Mouse (Mus musculus): ENCODE measurements at regions not wholly inside any gene's neighbourhood (a gene's known extent, or its start where the extent isn't known, plus 50 kb on each side); places are given as distances from the start of the nearest gene placed in this dataset.

- ChIA-PET CTCF (no interaction called here), POLR2A (no interaction called here)
- ATAC-seq = no peak
- in situ Hi-C loops (cut with MboI; ENCODE audit: low pct_unique_long_range_greater_than_20kb) = no loop called here
- DNase-seq (ENCODE audit: low read depth, low spot score) = no peak
- no peak for TF ChIP-seq CTCF (IDR thresholded peaks at IDR 0.05)
- no peaks in the 10 kb centered on the region for H3K27me3 ChIP-seq
Observed at GRCm38 (mm10) chr8:6388651-6389050, 1283.5 kb upstream of the Slc10a2 start.

GRCm38 (mm10) chr8:6374712-6375111, 1269.6 kb upstream of the Slc10a2 start:
- POLR2A ChIA-PET = no interaction called here
- no peaks in the 10 kb centered on the region for H3K27me3 ChIP-seq
- CTCF ChIA-PET = interaction anchor here (1.2 kb wide), 1 partner anchor 8 kb away, joined by 3 read pairs; no protein-coding TSS in a partner anchor
- DNase-seq (ENCODE audit: low read depth, low spot score) (no peak), ATAC-seq (no peak)
- no peak for TF ChIP-seq CTCF (IDR thresholded peaks at IDR 0.05)
- in situ Hi-C loops (cut with MboI; ENCODE audit: low pct_unique_long_range_greater_than_20kb) = no loop called here

DNA sequence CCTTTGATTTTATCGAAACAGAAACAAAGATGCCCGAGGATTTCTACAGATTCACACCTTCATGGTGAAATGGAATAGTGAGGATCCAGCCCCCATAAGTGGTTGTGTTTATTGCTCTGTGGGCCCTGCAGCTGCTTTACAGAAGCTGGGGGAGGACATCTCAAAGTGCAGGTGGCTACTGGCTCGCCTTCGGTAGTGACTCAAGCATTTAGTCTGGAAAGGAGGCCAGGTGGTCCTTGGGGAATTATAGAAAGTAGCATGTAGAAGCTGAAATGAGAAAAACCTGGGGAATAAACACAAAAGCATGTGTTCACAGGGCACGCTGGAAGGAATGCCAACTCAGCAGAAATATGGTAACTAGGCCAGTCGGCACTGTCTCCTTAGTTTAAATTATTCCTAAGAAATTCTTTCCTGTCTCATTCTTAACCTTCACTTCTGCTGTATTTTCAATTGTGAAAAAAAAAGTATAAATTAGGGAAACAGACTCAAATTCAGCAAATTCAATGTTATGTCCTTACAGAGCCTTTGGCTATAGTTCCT, 1256.3 kb upstream of the Slc10a2 start:
- DNase-seq (ENCODE audit: low read depth, low spot score) (no peak), ATAC-seq (no peak)
- in situ Hi-C loops (cut with MboI; ENCODE audit: low pct_unique_long_range_greater_than_20kb) = no loop called here
- POLR2A ChIA-PET = no interaction called here
- TF ChIP-seq CTCF (IDR thresholded peaks at IDR 0.05) = no peak
- CTCF ChIA-PET = no interaction called here
- H3K27me3 ChIP-seq = no peaks in the 10 kb centered on the region

- in situ Hi-C loops (cut with MboI; ENCODE audit: low pct_unique_long_range_greater_than_20kb) = no loop called here
- ATAC-seq = no peak
- no peak for DNase-seq (ENCODE audit: low read depth, low spot score)
- ChIA-PET POLR2A (no interaction called here), CTCF (no interaction called here)
- TF ChIP-seq CTCF (IDR thresholded peaks at IDR 0.05) = no peak
- no peaks in the 10 kb centered on the region for H3K27me3 ChIP-seq
Observed at GRCm38 (mm10) chr8:6357866-6358265, 1252.7 kb upstream of the Slc10a2 start.

GRCm38 (mm10) chr8:6350460-6350859, 1245.3 kb upstream of the Slc10a2 start:
- CTCF ChIA-PET = interaction anchor here (0.6 to 1.3 kb wide), 2 partner anchors 16 to 276 kb away, joined by 3 read pairs; no protein-coding TSS in a partner anchor
- in situ Hi-C loops (cut with MboI; ENCODE audit: low pct_unique_long_range_greater_than_20kb) = no loop called here
- TF ChIP-seq CTCF (IDR thresholded peaks at IDR 0.05) = no peak
- H3K27me3 ChIP-seq = no peaks in the 10 kb centered on the region
- POLR2A ChIA-PET = no interaction called here
- ATAC-seq (no peak), DNase-seq (ENCODE audit: low read depth, low spot score) (no peak)

DNA sequence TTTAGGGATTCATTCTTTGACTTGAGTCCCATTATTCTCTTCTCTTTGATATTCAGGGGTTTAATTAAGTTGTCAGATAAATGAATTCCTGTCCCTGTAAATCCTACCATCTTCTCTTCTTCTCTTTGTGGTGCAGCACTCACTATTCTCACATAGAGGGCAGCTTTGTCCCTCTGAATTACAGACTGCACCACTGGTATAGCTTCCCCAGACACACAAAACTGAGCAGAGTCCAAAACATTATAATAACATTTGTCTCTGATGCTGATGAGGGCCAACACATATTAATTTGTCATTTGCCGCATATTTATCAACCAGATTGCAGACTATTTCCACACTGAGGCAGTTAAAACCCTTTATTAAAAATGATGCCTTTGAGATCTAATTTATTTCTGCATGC, 1244.9 kb upstream of the Slc10a2 start:
- no peak for TF ChIP-seq CTCF (IDR thresholded peaks at IDR 0.05)
- no peak for ATAC-seq
- H3K27me3 ChIP-seq = no peaks in the 10 kb centered on the region
- ChIA-PET CTCF (interaction anchor here (0.6 to 1.3 kb wide), 2 partner anchors 16 to 275 kb away, joined by 3 read pairs; no protein-coding TSS in a partner anchor), POLR2A (no interaction called here)
- DNase-seq (ENCODE audit: low read depth, low spot score) = no peak
- in situ Hi-C loops (cut with MboI; ENCODE audit: low pct_unique_long_range_greater_than_20kb) = no loop called here

GRCm38 (mm10) chr8:6345704-6346103, 1240.6 kb upstream of the Slc10a2 start:
- ChIA-PET POLR2A (no interaction called here), CTCF (no interaction called here)
- ATAC-seq (no peak), DNase-seq (ENCODE audit: low read depth, low spot score) (no peak)
- no peak for TF ChIP-seq CTCF (IDR thresholded peaks at IDR 0.05)
- in situ Hi-C loops (cut with MboI; ENCODE audit: low pct_unique_long_range_greater_than_20kb) = no loop called here
- no peaks in the 10 kb centered on the region for H3K27me3 ChIP-seq

DNA sequence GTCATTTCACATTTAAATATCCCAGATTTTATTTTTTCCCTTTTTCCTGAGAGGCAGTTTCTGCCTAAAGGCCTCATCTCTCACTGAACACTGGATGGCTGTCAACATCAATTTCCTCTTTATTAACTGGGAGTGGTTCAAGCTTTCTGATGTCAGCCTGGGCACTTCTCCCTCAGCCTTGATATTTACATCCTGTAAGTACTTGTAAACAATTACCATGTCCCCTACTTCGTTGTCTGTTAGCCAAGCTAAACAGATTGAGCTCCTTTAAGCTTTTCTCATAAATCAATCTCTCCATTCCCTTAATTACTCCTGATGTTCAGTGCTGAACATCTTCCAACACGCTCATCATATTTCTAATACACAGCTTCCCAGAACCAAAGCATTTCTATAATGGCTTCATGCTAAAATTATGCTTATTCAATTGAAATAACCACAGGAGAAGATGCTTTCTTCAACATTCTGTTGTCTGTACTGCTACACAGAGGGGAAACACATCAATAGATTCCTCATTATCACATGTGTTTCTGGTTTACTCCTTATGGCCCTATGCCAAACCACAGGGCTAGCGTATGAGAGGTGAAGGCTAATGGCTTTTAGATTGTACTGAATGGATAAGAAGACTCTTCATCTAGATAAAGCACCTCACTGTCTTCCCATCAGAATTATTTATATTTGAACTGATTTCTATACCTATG, 1235.2 kb upstream of the Slc10a2 start:
- ATAC-seq = no peak
- no peak for DNase-seq (ENCODE audit: low read depth, low spot score)
- in situ Hi-C loops (cut with MboI; ENCODE audit: low pct_unique_long_range_greater_than_20kb) = no loop called here
- ChIA-PET CTCF (no interaction called here), POLR2A (no interaction called here)
- H3K27me3 ChIP-seq = no peaks in the 10 kb centered on the region
- no peak for TF ChIP-seq CTCF (IDR thresholded peaks at IDR 0.05)

DNA sequence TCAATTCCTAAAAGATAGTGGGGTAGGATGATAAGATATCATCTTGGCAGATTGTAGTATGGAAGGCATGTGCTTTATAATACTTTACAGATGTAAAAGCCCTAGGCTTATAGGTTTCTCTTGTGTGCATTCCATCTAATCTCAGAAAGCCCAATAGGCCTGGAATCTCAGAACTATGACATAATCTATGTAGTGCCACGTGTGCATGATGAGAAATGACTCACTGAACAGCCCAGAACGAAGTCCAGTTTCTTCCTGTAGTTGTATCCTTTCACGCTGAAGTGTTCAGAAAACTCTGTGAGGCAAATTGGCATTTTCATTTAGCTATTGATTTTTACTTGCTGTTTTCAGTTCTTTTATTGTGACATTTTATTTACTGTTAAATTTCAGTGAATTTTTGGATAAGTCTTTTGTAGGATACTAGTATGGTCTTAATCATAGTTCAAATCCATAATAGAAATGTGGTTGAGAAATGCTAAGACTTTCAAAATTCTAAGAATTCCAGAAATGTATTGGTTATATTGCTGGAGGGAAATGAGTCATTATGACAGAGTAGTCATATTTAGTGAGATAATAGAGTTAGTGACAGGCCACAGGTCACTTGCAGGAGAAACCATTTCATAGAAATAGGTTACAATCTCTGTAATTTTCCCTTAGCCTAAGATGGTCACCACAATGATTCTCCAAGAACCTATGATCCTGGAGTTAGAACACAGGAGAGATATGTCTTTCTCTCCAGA, 1229.3 kb upstream of the Slc10a2 start:
- DNase-seq (ENCODE audit: low read depth, low spot score) = no peak
- no peaks in the 10 kb centered on the region for H3K27me3 ChIP-seq
- POLR2A ChIA-PET = no interaction called here
- no peak for ATAC-seq
- in situ Hi-C loops (cut with MboI; ENCODE audit: low pct_unique_long_range_greater_than_20kb) = no loop called here
- CTCF ChIA-PET = interaction anchor here (0.9 to 1.1 kb wide), 3 partner anchors 8 to 15 kb away, joined by 3 read pairs; no protein-coding TSS in a partner anchor
- TF ChIP-seq CTCF (IDR thresholded peaks at IDR 0.05) = no peak

DNA sequence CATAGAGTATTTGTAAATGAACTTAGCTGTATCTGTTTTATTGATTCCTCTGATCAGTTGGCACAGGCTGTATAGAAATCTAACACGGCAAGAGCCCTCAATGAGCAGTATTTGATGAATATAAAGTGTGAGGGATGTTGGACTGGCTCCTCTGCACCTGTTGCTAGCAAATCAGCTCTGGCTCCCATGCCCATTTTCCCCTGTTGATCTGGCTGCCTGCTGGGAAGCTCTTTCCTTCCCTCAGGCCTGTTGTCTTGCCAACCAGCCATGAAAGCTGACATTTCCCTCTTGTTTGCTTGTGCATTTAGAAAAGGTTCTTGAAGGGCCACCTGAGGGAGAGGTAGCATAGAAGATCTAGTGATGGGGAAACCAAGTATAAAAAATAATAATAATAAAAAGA, 1216.2 kb upstream of the Slc10a2 start:
- POLR2A ChIA-PET = no interaction called here
- no peak for ATAC-seq
- no peak for DNase-seq (ENCODE audit: low read depth, low spot score)
- no peak for TF ChIP-seq CTCF (IDR thresholded peaks at IDR 0.05)
- in situ Hi-C loops (cut with MboI; ENCODE audit: low pct_unique_long_range_greater_than_20kb) = no loop called here
- no peaks in the 10 kb centered on the region for H3K27me3 ChIP-seq
- CTCF ChIA-PET = no interaction called here

DNA sequence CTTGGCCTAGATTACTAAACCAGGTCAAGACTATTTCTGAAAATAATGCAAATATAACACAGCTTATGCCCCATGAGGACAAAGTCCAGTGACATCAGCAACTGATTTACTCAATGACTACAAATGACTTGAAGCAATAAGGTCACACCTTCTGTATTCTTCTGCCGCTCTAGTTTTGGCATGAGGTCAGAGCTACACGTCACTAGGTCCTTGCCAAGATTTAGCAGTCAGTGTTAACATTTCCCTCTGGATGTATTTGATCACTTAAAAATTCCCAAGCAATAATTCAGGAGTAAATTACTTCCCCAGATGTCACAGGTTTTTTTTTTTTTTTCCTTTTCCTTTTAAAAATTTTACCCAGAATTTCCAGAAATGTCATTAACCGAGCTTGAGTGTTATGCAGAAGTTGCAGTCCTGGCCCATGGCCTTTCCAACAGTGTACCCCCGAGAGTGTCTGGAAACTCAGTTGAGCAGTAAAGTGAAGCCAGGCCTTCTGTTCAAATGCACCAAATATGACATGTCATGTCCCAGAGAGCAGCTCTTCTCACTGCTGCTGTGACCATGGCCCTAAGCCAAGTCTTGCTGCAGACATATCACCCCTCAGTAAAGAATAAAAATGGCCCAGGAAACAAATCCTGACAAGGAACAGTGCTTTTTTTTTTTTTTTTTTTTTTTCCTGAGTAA, 1210.2 kb upstream of the Slc10a2 start:
- in situ Hi-C loops (cut with MboI; ENCODE audit: low pct_unique_long_range_greater_than_20kb) = no loop called here
- no peaks in the 10 kb centered on the region for H3K27me3 ChIP-seq
- POLR2A ChIA-PET = no interaction called here
- no peak for TF ChIP-seq CTCF (IDR thresholded peaks at IDR 0.05)
- CTCF ChIA-PET = no interaction called here
- ATAC-seq (no peak), DNase-seq (ENCODE audit: low read depth, low spot score) (no peak)
